Mouse (Mus musculus): ENCODE data around the gene Erlin1. TPM values are rescaled to one million over a fixed set of nuclear protein-coding genes. Genes with fewer than 3 reads are reported as not detected.

Erlin1 gene
- total and polyA plus RNA-seq, 3 experiments: 9.7 to 26.6 (median 22.7) TPM

- dilution Hi-C loops (cut with MboI; ENCODE audit: extremely low pct_ligation_motif_present, extremely low pct_unique_long_range_greater_than_20kb, low sequenced_read_pairs): no loop called here
- Histone ChIP-seq H3K36me3 (replicated peaks in 1 of 2; ENCODE audit: control insufficient read depth in 1 of 2, insufficient read depth in 1 of 2, low read length in 1 of 2) (no peaks in the 10 kb centered on the region), H3K9me3 (replicated peaks; ENCODE audit: low read length) (no peaks in the 10 kb centered on the region), H3K27me3 (replicated peaks) (no peaks in the 10 kb centered on the region), H3K4me3 (replicated peaks in 1 of 3; ENCODE audit: low read depth in 2 of 3, low read length in 2 of 3, poor library complexity in 1 of 3) (no peak overlapping the region), H3K4me2 (ENCODE audit: insufficient read depth, low read depth, poor library complexity, severe bottlenecking) (no peak overlapping the region), H3K27ac (ENCODE audit: insufficient read depth, low read depth) (no peak overlapping the region), H3K79me2 (replicated peaks; ENCODE audit: control insufficient read depth, extremely low read depth, insufficient read depth, poor library complexity, severe bottlenecking) (no peaks in the 10 kb centered on the region), H3K9ac (ENCODE audit: insufficient read depth, low read depth) (no peak overlapping the region), H3K4me1 (ENCODE audit: control insufficient read depth in 1 of 2, insufficient read depth in 2 of 2) (peaks cover 6 to 8% of the 10 kb centered on the region in 2 experiments; a peak in 3 of 4 replicates)
- TF ChIP-seq KAT2A (IDR thresholded peaks at IDR 0.05; ENCODE audit: insufficient replicate concordance, low read length): no peak
- no peak for TF ChIP-seq SMC3 (IDR thresholded peaks at IDR 0.05; ENCODE audit: low read depth, low read length)
- no peak for TF ChIP-seq ELF1 (IDR thresholded peaks at IDR 0.05; ENCODE audit: low read depth, low read length)
- 0 out of 2 replicates have a peak, but pooled peaks have one; percentile 45 for TF ChIP-seq NRF1 (IDR thresholded peaks at IDR 0.05; ENCODE audit: low read depth, low read length)
- no peak for TF ChIP-seq BHLHE40 (IDR thresholded peaks at IDR 0.05; ENCODE audit: low read depth, low read length)
- no peak for TF ChIP-seq TBP (conservative IDR thresholded peaks at IDR 0.05; ENCODE audit: low read depth, low read length)
- TF ChIP-seq EP300 (IDR thresholded peaks at IDR 0.05; ENCODE audit: low read length): no peak
- DNase-seq (ENCODE audit: extremely low read depth): no peak
- in situ Hi-C loops (cut with MboI; ENCODE audit: low pct_ligation_motif_present, low pct_unique_long_range_greater_than_20kb, low sequenced_read_pairs): no loop called here
Observed at GRCm38 (mm10) chr19:43990362-43990761, 79.2 kb downstream of the Erlin1 start.

GRCm38 (mm10) chr19:43986069-43986794 is 83.4 kb downstream of the Erlin1 start, which contains the start of gene Cpn1:
Gene Cpn1 (minus strand): TSS chr19:43986556.
- no peak within 1 kb of the TSS for H3K27ac ChIP-seq (ENCODE audit: insufficient read depth, low read depth)
- no peaks in the 10 kb centered on the region for H3K36me3 ChIP-seq (replicated peaks in 1 of 2; ENCODE audit: control insufficient read depth in 1 of 2, insufficient read depth in 1 of 2, low read length in 1 of 2)
- H3K27me3 ChIP-seq (replicated peaks): peaks cover 1% of the 10 kb centered on the region
- no peak within 1 kb of the TSS for H3K4me2 ChIP-seq (ENCODE audit: insufficient read depth, low read depth, poor library complexity, severe bottlenecking)
- dilution Hi-C loops (cut with MboI; ENCODE audit: extremely low pct_ligation_motif_present, extremely low pct_unique_long_range_greater_than_20kb, low sequenced_read_pairs) (no loop called here), in situ Hi-C loops (cut with MboI; ENCODE audit: low pct_ligation_motif_present, low pct_unique_long_range_greater_than_20kb, low sequenced_read_pairs) (no loop called here)
- H3K79me2 ChIP-seq (replicated peaks; ENCODE audit: control insufficient read depth, extremely low read depth, insufficient read depth, poor library complexity, severe bottlenecking): no peaks in the 10 kb centered on the region
- DNase-seq (ENCODE audit: extremely low read depth): no peak
- no peak within 1 kb of the TSS for H3K9ac ChIP-seq (ENCODE audit: insufficient read depth, low read depth)
- H3K4me1 ChIP-seq (ENCODE audit: control insufficient read depth in 1 of 2, insufficient read depth in 2 of 2): no peaks in the 10 kb centered on the region; a peak in 1 of 4 replicates
- TF ChIP-seq ZNF384 (IDR thresholded peaks at IDR 0.05; ENCODE audit: low read depth, low read length): no peak
- TF ChIP-seq NRF1 (IDR thresholded peaks at IDR 0.05; ENCODE audit: low read depth, low read length): no peak
- no peak for TF ChIP-seq EP300 (IDR thresholded peaks at IDR 0.05; ENCODE audit: low read length)
- no peak for TF ChIP-seq KAT2A (IDR thresholded peaks at IDR 0.05; ENCODE audit: insufficient replicate concordance, low read length)
- TF ChIP-seq UBTF (IDR thresholded peaks at IDR 0.05; ENCODE audit: low read depth, low read length): no peak
- no peak for TF ChIP-seq TBP (conservative IDR thresholded peaks at IDR 0.05; ENCODE audit: low read depth, low read length)
- no peak for TF ChIP-seq ZC3H11A (IDR thresholded peaks at IDR 0.05; ENCODE audit: low read depth, low read length)
- TF ChIP-seq MAFK (IDR thresholded peaks at IDR 0.05; ENCODE audit: insufficient replicate concordance, low read length): no peak
- TF ChIP-seq POLR2A (IDR thresholded peaks at IDR 0.05; ENCODE audit: low read depth, low read length): no peak
- no peak for TF ChIP-seq CHD1 (IDR thresholded peaks at IDR 0.05; ENCODE audit: low read depth, low read length)
- TF ChIP-seq JUND (conservative IDR thresholded peaks at IDR 0.05; ENCODE audit: low read depth, low read length): no peak
- no peak for TF ChIP-seq ZMIZ1 (IDR thresholded peaks at IDR 0.05; ENCODE audit: low read depth, low read length)
- no peak for TF ChIP-seq RCOR1 (conservative IDR thresholded peaks at IDR 0.05; ENCODE audit: low read depth, low read length)
- TF ChIP-seq MYC (IDR thresholded peaks at IDR 0.05; ENCODE audit: low read depth, low read length): no peak
- TF ChIP-seq PAX5 (IDR thresholded peaks at IDR 0.05; ENCODE audit: low read length): no peak
- no peak for TF ChIP-seq RAD21 (IDR thresholded peaks at IDR 0.05; ENCODE audit: low read depth, low read length)
- TF ChIP-seq ZKSCAN1 (IDR thresholded peaks at IDR 0.05; ENCODE audit: borderline replicate concordance, low read depth, low read length): no peak
- TF ChIP-seq IRF4 (IDR thresholded peaks at IDR 0.05; ENCODE audit: low read depth, low read length): no peak
- no peak for TF ChIP-seq E2F4 (IDR thresholded peaks at IDR 0.05; ENCODE audit: insufficient replicate concordance, low read depth, low read length)
- no peak for TF ChIP-seq MAZ (IDR thresholded peaks at IDR 0.05; ENCODE audit: low read depth, low read length)
- no peaks in the 10 kb centered on the region for H3K9me3 ChIP-seq (replicated peaks; ENCODE audit: low read length)
- H3K4me3 ChIP-seq (replicated peaks in 1 of 3; ENCODE audit: low read depth in 2 of 3, low read length in 2 of 3, poor library complexity in 1 of 3): no peak within 1 kb of the TSS
